Mouse (Mus musculus) forebrain, postnatal 0 days (tissue): Measurements from ENCODE around the gene Ammecr1. TPM values are rescaled to one million over a fixed set of nuclear protein-coding genes. Genes with fewer than 3 reads are reported as not detected.

Experiments
- ATAC-seq: fragments of 200-750 bp; cut with Nextera tagmentation; 2 replicates; pipeline ENCODE4 v1.8.0; 2017; ENCODE audit warnings: mild to moderate bottlenecking, moderate library complexity
- DNase-seq: peaks from one replicate; pipeline ENCODE4 v3.0.0-alpha.2; 2015
- H3K27ac ChIP-seq: fragments of 300-500 bp; sonication (generic); 2 replicates; pipeline ENCODE4 v1.5.1; 2014; ENCODE audit warnings: low read depth, mild to moderate bottlenecking, antibody characterized with exemption, low read length, moderate library complexity, mixed read lengths
- H3K27me3 ChIP-seq: fragments of 300-500 bp; sonication (generic); 2 replicates; pipeline ENCODE4 v1.6.1; 2014; ENCODE audit warnings: mild to moderate bottlenecking, low read length, mixed read lengths; ENCODE audit not compliant: insufficient read depth
- H3K36me3 ChIP-seq: fragments of 300-500 bp; sonication (generic); 2 replicates; pipeline ENCODE4 v1.6.1; 2014; ENCODE audit warnings: mild to moderate bottlenecking, moderate library complexity; ENCODE audit not compliant: insufficient read depth
- H3K4me1 ChIP-seq: fragments of 300-500 bp; sonication (generic); 2 replicates; pipeline ENCODE4 v1.6.1; 2014; ENCODE audit warnings: antibody characterized with exemption; ENCODE audit not compliant: insufficient read depth
- H3K4me2 ChIP-seq: fragments of 300-500 bp; sonication (generic); 2 replicates; pipeline ENCODE4 v1.6.1; 2014; ENCODE audit warnings: low read depth, mild to moderate bottlenecking, moderate library complexity
- H3K4me3 ChIP-seq: fragments of 300-500 bp; sonication (generic); 2 replicates; pipeline ENCODE4 v1.5.1; 2014; ENCODE audit warnings: low read depth, low read length, mixed read lengths
- H3K9ac ChIP-seq: fragments of 300-500 bp; sonication (generic); 2 replicates; pipeline ENCODE4 v1.6.1; 2014; ENCODE audit warnings: mild to moderate bottlenecking
- H3K9me3 ChIP-seq: fragments of 300-500 bp; sonication (generic); 2 replicates; pipeline ENCODE4 v1.6.1; 2016; ENCODE audit warnings: low read length
- CTCF ChIP-seq: sonication (generic); IDR thresholded peaks from 2 replicates; pipeline ENCODE4 v1.5.1; 2016; ENCODE audit warnings: antibody characterized with exemption, control low read depth, low read depth
- WGBS: fragments of 180-500 bp; shearing (Covaris S2); extraction: QIAGEN DNeasy Blood & Tissue Kit; methylation state at CpG from one replicate; pipeline ENCODE4 v1.1.7; 2014; 5-methylcytosine and 5-hydroxymethylcytosine counted together
- polyA plus RNA-seq: library from polyadenylated mRNA; unstranded; fragments of >200 nt; fragmentation: Nextera tagmentation; extraction: Ambion mirVana; gene quantifications from 2 replicates; pipeline ENCODE4 v1.2.1, GENCODE M21; 2015
- total RNA-seq: library from RNA; depleted of rRNA; stranded (reverse); fragments of >200 nt; gene quantifications from 2 replicates; pipeline ENCODE4 v1.2.3, GENCODE M21; 2014

The Ammecr1 gene
- total and polyA plus RNA-seq, 2 experiments from 2014 or later: 2.3 to 3.6 TPM

DNA sequence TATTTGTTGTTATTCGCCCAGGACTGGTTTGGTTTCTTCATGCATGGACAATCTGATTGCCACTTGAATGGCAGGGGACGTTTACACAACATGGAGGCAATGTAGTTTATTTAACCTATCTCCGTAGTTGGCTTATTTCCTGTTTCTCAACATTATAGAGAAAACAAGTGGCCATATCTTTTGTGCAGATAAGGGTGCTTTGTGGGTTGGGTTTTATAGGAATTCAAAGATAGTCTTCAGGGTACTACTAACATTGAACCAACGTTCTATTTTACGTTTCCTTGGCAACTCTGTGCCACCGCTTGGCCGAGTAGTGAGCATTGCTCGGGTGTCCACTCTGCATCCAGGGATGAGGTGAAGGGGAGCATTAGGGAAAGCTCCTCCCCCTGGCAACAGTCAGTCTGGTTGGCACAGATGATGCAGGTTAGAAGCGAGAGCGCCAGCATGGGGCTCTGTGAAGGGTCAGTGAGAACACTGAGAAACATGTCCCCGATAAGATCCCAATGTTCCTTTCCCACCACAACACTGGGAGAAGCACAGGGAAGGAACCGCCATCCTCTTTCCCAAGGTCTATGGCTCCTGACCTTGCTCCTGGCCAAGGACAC, 136.6 kb downstream of the Ammecr1 start:
- ATAC-seq: no peak
- 82% methylated on average over 12 of the region's 12 CpGs for WGBS
- TF ChIP-seq CTCF: no peak

GRCm38 (mm10) chrX:142829267-142829666, 137.3 kb downstream of the Ammecr1 start:
- Histone ChIP-seq H3K4me1 (no peaks in the 10 kb centered on the region), H3K27ac (no peak overlapping the region), H3K9ac (no peak overlapping the region), H3K9me3 (no peaks in the 10 kb centered on the region), H3K4me3 (no peak overlapping the region), H3K4me2 (no peak overlapping the region), H3K27me3 (no peaks in the 10 kb centered on the region), H3K36me3 (no peaks in the 10 kb centered on the region)
- ATAC-seq (no peak), DNase-seq (no peak)
- TF ChIP-seq CTCF: no peak
- WGBS: 90% methylated on average over 2 of the region's 2 CpGs

More for the DNA sequence above, 136.6 kb downstream of the Ammecr1 start:
- Histone ChIP-seq H3K4me2 (no peak overlapping the region), H3K4me1 (no peaks in the 10 kb centered on the region), H3K27me3 (no peaks in the 10 kb centered on the region), H3K36me3 (no peaks in the 10 kb centered on the region), H3K9me3 (no peaks in the 10 kb centered on the region), H3K27ac (no peak overlapping the region), H3K9ac (no peak overlapping the region), H3K4me3 (no peak overlapping the region)
- DNase-seq: no peak

- TF ChIP-seq CTCF: no peak
- Histone ChIP-seq H3K9ac (no peak overlapping the region), H3K4me3 (no peak overlapping the region), H3K4me1 (no peaks in the 10 kb centered on the region), H3K36me3 (no peaks in the 10 kb centered on the region), H3K27me3 (no peaks in the 10 kb centered on the region), H3K4me2 (no peak overlapping the region), H3K27ac (no peak overlapping the region), H3K9me3 (no peaks in the 10 kb centered on the region)
- DNase-seq (no peak), ATAC-seq (no peak)
- WGBS: 71% methylated on average over 13 of the region's 13 CpGs
These were observed 138.2 kb downstream of the Ammecr1 start for GRCm38 (mm10) chrX:142828184-142828908.

DNA sequence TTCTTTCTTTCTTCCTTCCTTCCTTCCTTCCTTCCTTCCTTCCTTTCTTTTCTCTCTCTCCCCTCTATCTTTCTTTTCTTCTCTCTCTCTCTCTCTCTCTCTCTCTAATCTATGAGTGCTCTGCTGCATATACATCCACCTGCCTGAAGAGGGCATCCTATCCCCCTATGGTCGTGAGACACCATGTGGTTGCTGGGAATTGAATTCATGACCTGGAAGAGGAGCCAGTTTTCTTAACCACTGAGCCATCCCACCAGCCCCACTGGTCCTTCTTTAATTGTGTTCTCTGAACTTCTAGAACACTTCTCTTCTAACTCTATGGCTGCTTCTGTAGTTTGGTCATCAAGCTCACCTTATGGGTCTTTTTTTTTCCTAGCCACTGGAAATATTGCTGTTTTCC, 138.9 kb downstream of the Ammecr1 start:
- no peak for ATAC-seq

GRCm38 (mm10) chrX:142825309-142825708, 141.2 kb downstream of the Ammecr1 start:
- no peak for ATAC-seq

More for the DNA sequence above, 138.9 kb downstream of the Ammecr1 start:
- no peaks in the 10 kb centered on the region for H3K9me3 ChIP-seq
- no peak overlapping the region for H3K4me3 ChIP-seq
- H3K36me3 ChIP-seq: no peaks in the 10 kb centered on the region
- H3K27me3 ChIP-seq: no peaks in the 10 kb centered on the region
- no peak overlapping the region for H3K27ac ChIP-seq
- TF ChIP-seq CTCF: no peak
- 36% methylated on average over 1 of the region's 1 CpGs for WGBS
- no peak for DNase-seq
- no peak overlapping the region for H3K4me2 ChIP-seq
- no peak overlapping the region for H3K9ac ChIP-seq
- no peaks in the 10 kb centered on the region for H3K4me1 ChIP-seq

GRCm38 (mm10) chrX:142821846-142822245, 144.7 kb downstream of the Ammecr1 start:
- peak; percentile 53 for DNase-seq
- no peaks in the 10 kb centered on the region for H3K36me3 ChIP-seq
- H3K9me3 ChIP-seq: no peaks in the 10 kb centered on the region
- no peaks in the 10 kb centered on the region for H3K27me3 ChIP-seq
- no peak overlapping the region for H3K4me2 ChIP-seq
- no peak overlapping the region for H3K27ac ChIP-seq
- no peak overlapping the region for H3K9ac ChIP-seq
- ATAC-seq: peak; percentile 61; the same call in 1 of the 2 replicates
- H3K4me3 ChIP-seq: no peak overlapping the region
- 26% methylated on average over 3 of the region's 3 CpGs for WGBS
- TF ChIP-seq CTCF: peak; percentile 66
- no peaks in the 10 kb centered on the region for H3K4me1 ChIP-seq

More at GRCm38 (mm10) chrX:142825309-142825708, 141.2 kb downstream of the Ammecr1 start:
- H3K27ac ChIP-seq: no peak overlapping the region
- no peaks in the 10 kb centered on the region for H3K4me1 ChIP-seq
- TF ChIP-seq CTCF: no peak
- no peaks in the 10 kb centered on the region for H3K9me3 ChIP-seq
- no peak for DNase-seq
- 73% methylated on average over 1 of the region's 1 CpGs for WGBS
- H3K27me3 ChIP-seq: no peaks in the 10 kb centered on the region
- H3K36me3 ChIP-seq: no peaks in the 10 kb centered on the region
- no peak overlapping the region for H3K4me3 ChIP-seq
- H3K9ac ChIP-seq: no peak overlapping the region
- H3K4me2 ChIP-seq: no peak overlapping the region

GRCm38 (mm10) chrX:142821239-142821638, 145.3 kb downstream of the Ammecr1 start:
- Histone ChIP-seq H3K27me3 (no peaks in the 10 kb centered on the region), H3K4me2 (no peak overlapping the region), H3K36me3 (no peaks in the 10 kb centered on the region), H3K9me3 (no peaks in the 10 kb centered on the region), H3K4me1 (no peaks in the 10 kb centered on the region), H3K27ac (no peak overlapping the region), H3K9ac (no peak overlapping the region), H3K4me3 (no peak overlapping the region)
- ATAC-seq (no peak), DNase-seq (no peak)
- no peak for TF ChIP-seq CTCF
- 83% methylated on average over 6 of the region's 6 CpGs for WGBS
